Mouse (Mus musculus): ENCODE data around the gene Sipa1l1. TPM values are rescaled to one million over a fixed set of nuclear protein-coding genes. Genes with fewer than 3 reads are reported as not detected.
"Not testable (repeated sequence)": the region's sequence is repeated elsewhere in the genome, so short reads cannot be mapped to it uniquely, and the experiment has no call there.

The Sipa1l1 gene
- polyA plus RNA-seq, 1 experiment from 2014 or later: 48.5 TPM

- H3K9me3 ChIP-seq (ENCODE audit: control insufficient read depth, low read length): no peaks in the 10 kb centered on the region
- H3K27me3 ChIP-seq (ENCODE audit: control insufficient read depth, insufficient read depth, low read length): no peaks in the 10 kb centered on the region
- H3K9ac ChIP-seq (ENCODE audit: low read length): no peak overlapping the region
- no peak for ATAC-seq (replicated peaks; ENCODE audit: low FRiP score)
- DNase-seq (ENCODE audit: low spot score): no peak
- no peak overlapping the region for H3K4me3 ChIP-seq (ENCODE audit: low read depth, low read length)
- H3K4me1 ChIP-seq (replicated peaks; ENCODE audit: control insufficient read depth, insufficient read depth, low read length): no peaks in the 10 kb centered on the region
- H3K36me3 ChIP-seq (ENCODE audit: control insufficient read depth, insufficient read depth, low read length): no peaks in the 10 kb centered on the region
- no peak overlapping the region for H3K4me2 ChIP-seq (ENCODE audit: low read depth, low read length, severe bottlenecking)
- WGBS: 82% methylated on average over 7 of the region's 7 CpGs
- H3K27ac ChIP-seq (ENCODE audit: low read depth, low read length): no peak overlapping the region
These were observed 320.5 kb downstream of the Sipa1l1 start for GRCm38 (mm10) chr12:82489621-82490020.

GRCm38 (mm10) chr12:82492456-82492855 lies 323.3 kb downstream of the Sipa1l1 start:
- ATAC-seq (replicated peaks; ENCODE audit: low FRiP score) (no peak), DNase-seq (ENCODE audit: low spot score) (no peak)
- Histone ChIP-seq H3K27me3 (ENCODE audit: control insufficient read depth, insufficient read depth, low read length) (no peaks in the 10 kb centered on the region), H3K27ac (ENCODE audit: low read depth, low read length) (no peak overlapping the region), H3K36me3 (ENCODE audit: control insufficient read depth, insufficient read depth, low read length) (no peaks in the 10 kb centered on the region), H3K9me3 (ENCODE audit: control insufficient read depth, low read length) (no peaks in the 10 kb centered on the region), H3K4me3 (ENCODE audit: low read depth, low read length) (no peak overlapping the region), H3K4me2 (ENCODE audit: low read depth, low read length, severe bottlenecking) (no peak overlapping the region), H3K4me1 (replicated peaks; ENCODE audit: control insufficient read depth, insufficient read depth, low read length) (no peaks in the 10 kb centered on the region), H3K9ac (ENCODE audit: low read length) (no peak overlapping the region)
- 88% methylated on average over 9 of the region's 9 CpGs for WGBS

GRCm38 (mm10) chr12:82493260-82493659 lies 324.1 kb downstream of the Sipa1l1 start:
- H3K4me1 ChIP-seq (replicated peaks; ENCODE audit: control insufficient read depth, insufficient read depth, low read length); H3K4me3 ChIP-seq (ENCODE audit: low read depth, low read length); DNase-seq (ENCODE audit: low spot score); H3K27me3 ChIP-seq (ENCODE audit: control insufficient read depth, insufficient read depth, low read length); H3K9me3 ChIP-seq (ENCODE audit: control insufficient read depth, low read length); H3K27ac ChIP-seq (ENCODE audit: low read depth, low read length); H3K36me3 ChIP-seq (ENCODE audit: control insufficient read depth, insufficient read depth, low read length); H3K4me2 ChIP-seq (ENCODE audit: low read depth, low read length, severe bottlenecking); H3K9ac ChIP-seq (ENCODE audit: low read length): not testable (repeated sequence)
- peak; percentile 53 for ATAC-seq (replicated peaks; ENCODE audit: low FRiP score)
- 33% methylated on average over 1 of the region's 1 CpGs for WGBS

- ATAC-seq (replicated peaks; ENCODE audit: low FRiP score) (no peak), DNase-seq (ENCODE audit: low spot score) (no peak)
- no peaks in the 10 kb centered on the region for H3K27me3 ChIP-seq (ENCODE audit: control insufficient read depth, insufficient read depth, low read length)
- H3K4me3 ChIP-seq (ENCODE audit: low read depth, low read length): no peak overlapping the region
- WGBS: 75% methylated on average over 4 of the region's 4 CpGs
- no peak overlapping the region for H3K27ac ChIP-seq (ENCODE audit: low read depth, low read length)
- H3K4me2 ChIP-seq (ENCODE audit: low read depth, low read length, severe bottlenecking): no peak overlapping the region
- no peaks in the 10 kb centered on the region for H3K4me1 ChIP-seq (replicated peaks; ENCODE audit: control insufficient read depth, insufficient read depth, low read length)
- H3K9me3 ChIP-seq (ENCODE audit: control insufficient read depth, low read length): no peaks in the 10 kb centered on the region
- H3K36me3 ChIP-seq (ENCODE audit: control insufficient read depth, insufficient read depth, low read length): no peaks in the 10 kb centered on the region
- no peak overlapping the region for H3K9ac ChIP-seq (ENCODE audit: low read length)
These were observed 326.8 kb downstream of the Sipa1l1 start for GRCm38 (mm10) chr12:82495936-82496335.

- Histone ChIP-seq H3K4me2 (ENCODE audit: low read depth, low read length, severe bottlenecking) (peak overlapping the region; percentile 49), H3K9me3 (ENCODE audit: control insufficient read depth, low read length) (no peaks in the 10 kb centered on the region), H3K36me3 (ENCODE audit: control insufficient read depth, insufficient read depth, low read length) (no peaks in the 10 kb centered on the region), H3K4me1 (replicated peaks; ENCODE audit: control insufficient read depth, insufficient read depth, low read length) (no peaks in the 10 kb centered on the region), H3K27me3 (ENCODE audit: control insufficient read depth, insufficient read depth, low read length) (no peaks in the 10 kb centered on the region), H3K9ac (ENCODE audit: low read length) (peak overlapping the region; percentile 17; the same call in 1 of the 2 replicates), H3K27ac (ENCODE audit: low read depth, low read length) (no peak overlapping the region), H3K4me3 (ENCODE audit: low read depth, low read length) (peak overlapping the region; percentile 6; the same call in 1 of the 2 replicates)
- 21% methylated on average over 11 of the region's 11 CpGs for WGBS
- DNase-seq (ENCODE audit: low spot score): peak; percentile 76
- ATAC-seq (replicated peaks; ENCODE audit: low FRiP score): peak; percentile 70
These were observed 328.9 kb downstream of the Sipa1l1 start for GRCm38 (mm10) chr12:82497866-82498631.

- no peak for ATAC-seq (replicated peaks; ENCODE audit: low FRiP score)
These were observed 329.6 kb downstream of the Sipa1l1 start for GRCm38 (mm10) chr12:82498701-82499100.

GRCm38 (mm10) chr12:82499731-82500130 lies 330.6 kb downstream of the Sipa1l1 start:
- Histone ChIP-seq H3K4me2 (ENCODE audit: low read depth, low read length, severe bottlenecking) (no peak overlapping the region), H3K4me3 (ENCODE audit: low read depth, low read length) (no peak overlapping the region), H3K27me3 (ENCODE audit: control insufficient read depth, insufficient read depth, low read length) (no peaks in the 10 kb centered on the region), H3K4me1 (replicated peaks; ENCODE audit: control insufficient read depth, insufficient read depth, low read length) (no peaks in the 10 kb centered on the region), H3K27ac (ENCODE audit: low read depth, low read length) (no peak overlapping the region), H3K9ac (ENCODE audit: low read length) (no peak overlapping the region), H3K36me3 (ENCODE audit: control insufficient read depth, insufficient read depth, low read length) (no peaks in the 10 kb centered on the region), H3K9me3 (ENCODE audit: control insufficient read depth, low read length) (no peaks in the 10 kb centered on the region)
- no peak for DNase-seq (ENCODE audit: low spot score)
- no peak for ATAC-seq (replicated peaks; ENCODE audit: low FRiP score)
- 87% methylated on average over 5 of the region's 5 CpGs for WGBS

More at GRCm38 (mm10) chr12:82498701-82499100, 329.6 kb downstream of the Sipa1l1 start:
- no peak for DNase-seq (ENCODE audit: low spot score)
- no peak overlapping the region for H3K4me2 ChIP-seq (ENCODE audit: low read depth, low read length, severe bottlenecking)
- H3K4me1 ChIP-seq (replicated peaks; ENCODE audit: control insufficient read depth, insufficient read depth, low read length): no peaks in the 10 kb centered on the region
- H3K27me3 ChIP-seq (ENCODE audit: control insufficient read depth, insufficient read depth, low read length): no peaks in the 10 kb centered on the region
- no peaks in the 10 kb centered on the region for H3K9me3 ChIP-seq (ENCODE audit: control insufficient read depth, low read length)
- H3K4me3 ChIP-seq (ENCODE audit: low read depth, low read length): no peak overlapping the region
- no peak overlapping the region for H3K9ac ChIP-seq (ENCODE audit: low read length)
- 80% methylated on average over 4 of the region's 4 CpGs for WGBS
- no peak overlapping the region for H3K27ac ChIP-seq (ENCODE audit: low read depth, low read length)
- H3K36me3 ChIP-seq (ENCODE audit: control insufficient read depth, insufficient read depth, low read length): no peaks in the 10 kb centered on the region

Data from forebrain, embryonic 11.5 days (tissue).